Mouse (Mus musculus) midbrain, embryonic 12.5 days (tissue): ENCODE measurements around the gene Vmn2r61. TPM values are rescaled to one million over a fixed set of nuclear protein-coding genes. Genes with fewer than 3 reads are reported as not detected.

Experiments used
- ATAC-seq: fragments of 200-750 bp; cut with Nextera tagmentation; 2 replicates; pipeline ENCODE4 v1.8.0; 2017; ENCODE audit warnings: low read depth, moderate TSS enrichment, moderate library complexity; ENCODE audit not compliant: low FRiP score
- H3K27ac ChIP-seq: fragments of 300-500 bp; sonication (generic); replicated peaks from 2 replicates; pipeline ENCODE4 v1.5.1; 2016; ENCODE audit warnings: mild to moderate bottlenecking
- H3K27me3 ChIP-seq: fragments of 300-500 bp; sonication (generic); 2 replicates; pipeline ENCODE4 v1.6.1; 2016; ENCODE audit warnings: mild to moderate bottlenecking
- H3K36me3 ChIP-seq: fragments of 300-500 bp; sonication (generic); 2 replicates; pipeline ENCODE4 v1.6.1; 2016
- H3K4me1 ChIP-seq: fragments of 300-500 bp; sonication (generic); 2 replicates; pipeline ENCODE4 v1.6.1; 2016
- H3K4me2 ChIP-seq: fragments of 300-500 bp; sonication (generic); replicated peaks from 2 replicates; pipeline ENCODE4 v1.6.1; 2016; ENCODE audit warnings: mild to moderate bottlenecking, moderate library complexity
- H3K4me3 ChIP-seq: fragments of 300-500 bp; sonication (generic); 2 replicates; pipeline ENCODE4 v1.5.1; 2016; ENCODE audit warnings: mild to moderate bottlenecking
- H3K9ac ChIP-seq: fragments of 300-500 bp; sonication (generic); replicated peaks from 2 replicates; pipeline ENCODE4 v1.6.1; 2016; ENCODE audit warnings: mild to moderate bottlenecking, moderate library complexity
- H3K9me3 ChIP-seq: fragments of 300-500 bp; sonication (generic); 2 replicates; pipeline ENCODE4 v1.6.1; 2016; ENCODE audit warnings: mild to moderate bottlenecking
- WGBS: fragments of 180-500 bp; shearing (Covaris S2); methylation state at CpG from one replicate; pipeline ENCODE4 v1.1.7; 2016; 5-methylcytosine and 5-hydroxymethylcytosine counted together
- polyA plus RNA-seq: library from polyadenylated mRNA; unstranded; fragments of >200 nt; fragmentation: Nextera tagmentation; extraction: Ambion mirVana; gene quantifications from 2 replicates; pipeline ENCODE4 v1.2.1, GENCODE M21; 2016

Gene Vmn2r61
- not detected in 2 replicates for polyA plus RNA-seq

GRCm38 (mm10) chr7:42259753-42260152, at the start of gene Vmn2r61:
Gene Vmn2r61 (plus strand): TSS chr7:42260053.
- H3K4me3 ChIP-seq: no peak within 1 kb of the TSS
- no peaks in the 10 kb centered on the region for H3K36me3 ChIP-seq
- H3K27ac ChIP-seq: no peak within 1 kb of the TSS
- no peaks in the 10 kb centered on the region for H3K4me1 ChIP-seq
- H3K27me3 ChIP-seq: no peaks in the 10 kb centered on the region
- 82% methylated on average over 1 of the region's 1 CpGs for WGBS
- no peak within 1 kb of the TSS for H3K4me2 ChIP-seq
- no peak for ATAC-seq
- peaks cover 22% of the 10 kb centered on the region for H3K9me3 ChIP-seq
- no peak within 1 kb of the TSS for H3K9ac ChIP-seq

Other genes with a start within 250 kb of the Vmn2r61 start
- not detected in 2 replicates for gene Vmn2r59, start 201.0 kb upstream of the Vmn2r61 start, polyA plus RNA-seq
- gene Vmn2r60, start 152.3 kb upstream of the Vmn2r61 start, polyA plus RNA-seq: not detected in 2 replicates
- gene 4933421I07Rik, start 188.1 kb downstream of the Vmn2r61 start, polyA plus RNA-seq: not detected in 2 replicates
- gene Zfp141, start 245.7 kb downstream of the Vmn2r61 start, polyA plus RNA-seq: 13.8 and 14.3 TPM in 2 replicates